Mouse (Mus musculus): ENCODE measurements around the gene Pde11a.
"Not testable (repeated sequence)": the region's sequence is repeated elsewhere in the genome, so short reads cannot be mapped to it uniquely, and the experiment has no call there.

The Pde11a gene

DNA sequence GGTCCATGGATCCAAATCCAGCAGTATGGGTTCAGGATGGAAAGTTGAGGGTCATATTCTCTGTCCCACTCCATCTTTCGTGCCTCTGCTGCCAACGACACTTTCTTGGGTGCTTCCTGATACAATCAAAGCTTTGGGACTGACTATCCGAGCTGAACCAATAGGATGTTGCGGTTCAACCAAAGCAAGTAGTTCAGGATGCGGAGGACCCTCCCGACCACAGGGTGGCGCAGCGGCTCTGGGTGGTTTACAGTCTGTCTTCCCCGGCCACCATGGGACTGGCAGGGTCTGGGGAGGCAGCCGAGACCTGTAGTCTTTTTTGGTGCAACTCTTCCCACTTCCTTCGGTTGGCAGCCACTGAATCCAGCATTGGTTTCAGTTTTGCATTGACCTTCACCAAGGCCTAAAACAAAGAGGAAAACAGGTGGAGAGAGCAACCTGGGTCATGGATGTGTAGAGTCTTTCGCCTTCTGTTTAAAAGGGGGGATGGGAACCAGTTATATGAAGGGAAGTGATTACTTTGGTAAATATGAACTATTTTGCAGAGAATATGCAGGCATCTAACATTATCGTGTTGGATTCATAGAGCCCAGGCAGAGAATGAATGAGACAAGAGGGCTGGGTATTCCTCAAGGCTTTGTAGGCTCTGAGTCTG is 347.6 kb downstream of the Pde11a start:
- peak; percentile 88 for DNase-seq (ENCODE audit: low spot score)

DNA sequence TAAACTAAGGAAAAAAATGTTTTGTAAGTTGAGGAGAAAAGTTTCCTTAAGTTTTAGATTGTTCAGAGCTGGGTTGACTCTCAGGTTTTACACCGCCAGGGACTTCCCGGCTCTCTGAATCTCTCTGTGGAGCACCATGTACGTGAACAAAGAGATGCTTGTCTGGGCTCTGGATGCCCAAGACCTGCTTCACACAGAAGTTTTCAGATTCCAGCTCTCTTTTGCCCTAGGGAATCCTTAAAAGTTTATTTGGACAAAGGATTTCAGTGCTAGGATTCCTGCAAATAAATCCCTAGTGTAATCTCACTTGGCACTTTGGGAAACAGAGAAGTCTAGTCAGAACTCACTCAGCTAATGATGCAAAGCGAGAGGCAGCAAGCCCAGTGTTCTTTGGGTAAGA is 348.9 kb downstream of the Pde11a start:
- no peak for DNase-seq (ENCODE audit: low spot score)

DNA sequence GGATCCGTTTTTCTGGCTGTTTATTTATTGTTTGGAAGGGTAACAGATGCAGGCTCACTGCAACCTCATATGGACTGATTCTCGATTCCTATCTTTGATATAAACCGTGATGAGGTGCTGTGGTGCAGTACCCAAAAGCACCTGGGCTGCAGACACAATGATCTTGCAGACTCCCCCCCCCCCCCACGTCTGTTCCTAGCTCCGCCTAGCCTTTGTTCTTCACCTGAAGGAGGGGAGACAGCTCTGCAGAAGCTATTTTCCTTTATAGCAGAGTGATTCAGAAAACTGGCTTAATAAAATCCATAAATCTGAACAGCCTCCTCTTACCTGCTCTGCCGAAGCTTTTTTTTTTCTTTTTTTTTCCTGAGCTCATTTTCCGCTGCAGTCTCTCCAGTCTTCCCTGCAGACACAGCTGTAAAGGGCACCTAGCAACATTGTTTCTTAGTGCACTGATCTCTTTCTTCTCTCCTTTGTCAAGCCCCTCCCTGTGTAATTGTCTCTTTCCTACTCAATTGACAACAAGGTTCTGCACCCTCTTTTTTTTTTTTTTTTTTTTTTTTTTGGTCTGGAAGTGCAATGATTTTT is 349.7 kb downstream of the Pde11a start:
- DNase-seq (ENCODE audit: low spot score): no peak

GRCm38 (mm10) chr2:75988378-75988777 is 350.2 kb downstream of the Pde11a start:
- no peak for DNase-seq (ENCODE audit: low spot score)

- no peak for DNase-seq (ENCODE audit: low spot score)
Measured at GRCm38 (mm10) chr2:75987739-75988138, 350.8 kb downstream of the Pde11a start.

DNA sequence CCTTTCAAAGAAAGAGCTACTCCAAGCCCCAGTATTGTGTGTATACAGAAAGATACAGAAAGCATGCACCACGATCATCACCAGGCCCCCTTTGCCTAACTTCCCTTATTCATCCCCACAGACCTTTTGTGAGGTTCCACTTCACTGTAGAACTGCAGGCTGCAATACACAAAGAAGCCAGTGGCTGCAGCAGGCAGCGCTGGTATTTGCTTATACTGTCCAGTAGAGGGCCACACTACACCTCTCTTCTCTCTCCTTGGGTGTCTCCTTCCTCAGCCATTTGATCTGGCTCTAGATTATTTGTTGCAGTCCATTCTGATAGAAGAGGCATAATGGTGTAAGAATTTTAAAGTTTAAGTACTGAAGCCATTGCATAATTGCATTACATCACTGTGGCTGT is 353.4 kb downstream of the Pde11a start:
- DNase-seq (ENCODE audit: low spot score): peak; percentile 52

DNA sequence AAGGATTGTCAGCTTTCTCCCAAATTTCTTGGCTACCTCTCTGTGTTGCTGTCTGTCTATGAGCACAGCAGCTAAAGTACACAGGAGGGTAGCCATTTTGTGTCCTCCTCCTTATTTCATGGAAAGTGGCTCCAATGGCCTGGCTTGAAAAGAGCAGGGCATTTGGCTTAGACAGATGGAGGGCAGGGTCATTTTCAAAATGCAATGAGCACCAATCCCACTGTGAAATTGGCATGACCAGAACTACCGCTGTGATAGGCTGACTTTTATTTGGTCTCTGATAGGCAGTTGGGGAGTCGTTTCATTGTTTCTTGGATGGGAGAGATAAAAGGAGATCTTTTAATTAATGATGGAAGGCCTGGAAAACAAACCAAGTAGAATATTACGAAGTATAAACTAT is 354.7 kb downstream of the Pde11a start:
- DNase-seq (ENCODE audit: low spot score): no peak

GRCm38 (mm10) chr2:75983091-75983490 is 355.5 kb downstream of the Pde11a start:
- no peak for DNase-seq (ENCODE audit: low spot score)

- no peak for DNase-seq (ENCODE audit: low spot score)
Measured at GRCm38 (mm10) chr2:75982626-75983025, 355.9 kb downstream of the Pde11a start.

- DNase-seq (ENCODE audit: low spot score): peak; percentile 78
Measured at GRCm38 (mm10) chr2:75981440-75982081, 357.0 kb downstream of the Pde11a start, which contains the start of gene Ttc30a1. Gene Ttc30a1, minus strand, starts transcription at chr2:75981967.

DNA sequence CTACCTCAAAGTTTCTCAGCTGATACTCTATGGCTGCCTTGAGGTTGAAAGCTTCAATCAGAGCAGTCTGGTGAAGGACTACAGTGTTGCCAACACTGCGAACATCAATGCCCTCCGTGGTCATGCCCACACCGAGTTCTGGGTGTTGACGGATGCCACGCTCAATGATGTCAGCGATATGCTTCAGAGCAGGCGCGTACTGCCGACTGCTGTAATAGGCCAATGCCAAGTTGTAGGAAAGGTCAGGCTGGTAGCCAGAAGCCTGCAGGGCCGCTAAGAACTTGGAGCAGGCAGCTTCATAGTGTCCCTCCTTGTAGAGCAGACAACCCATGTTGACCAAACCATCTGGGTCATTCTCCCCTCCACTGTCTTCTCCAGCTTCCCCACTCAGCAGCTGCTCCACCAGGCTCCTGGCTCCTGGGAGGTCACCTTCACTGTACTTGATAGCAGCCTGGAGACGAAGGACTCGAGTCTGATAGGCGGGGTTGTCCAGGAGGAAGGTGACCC is 357.6 kb downstream of the Pde11a start:
- not testable (repeated sequence) for DNase-seq (ENCODE audit: low spot score)

GRCm38 (mm10) chr2:75977752-75978368 is 360.7 kb downstream of the Pde11a start, which contains the start of gene Ttc30a2:
Gene Ttc30a2, minus strand, starts transcription at chr2:75978170.
- peak; percentile 51 for DNase-seq (ENCODE audit: low spot score)

GRCm38 (mm10) chr2:75976070-75976469 is 362.5 kb downstream of the Pde11a start:
- not testable (repeated sequence) for DNase-seq (ENCODE audit: low spot score)

DNA sequence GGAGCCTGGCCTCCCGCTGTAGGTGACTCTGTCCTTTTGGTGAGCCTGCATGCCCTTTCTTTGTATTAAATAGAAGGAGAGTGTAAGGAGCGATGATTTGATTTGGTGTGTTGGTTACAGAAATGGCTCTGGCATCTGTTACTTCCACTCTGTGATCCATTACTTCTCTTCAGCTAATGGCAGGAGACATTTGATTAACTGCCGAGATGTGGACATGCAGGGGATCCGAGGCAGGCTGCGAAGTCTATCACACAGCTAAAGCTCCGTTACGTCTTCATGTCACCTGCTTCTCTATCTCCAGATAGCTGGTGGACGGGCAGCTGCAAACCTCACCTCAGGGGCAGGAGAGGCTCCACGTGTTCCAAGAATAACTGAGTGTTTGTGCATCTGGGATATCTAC is 364.4 kb downstream of the Pde11a start:
- DNase-seq (ENCODE audit: low spot score): no peak

DNA sequence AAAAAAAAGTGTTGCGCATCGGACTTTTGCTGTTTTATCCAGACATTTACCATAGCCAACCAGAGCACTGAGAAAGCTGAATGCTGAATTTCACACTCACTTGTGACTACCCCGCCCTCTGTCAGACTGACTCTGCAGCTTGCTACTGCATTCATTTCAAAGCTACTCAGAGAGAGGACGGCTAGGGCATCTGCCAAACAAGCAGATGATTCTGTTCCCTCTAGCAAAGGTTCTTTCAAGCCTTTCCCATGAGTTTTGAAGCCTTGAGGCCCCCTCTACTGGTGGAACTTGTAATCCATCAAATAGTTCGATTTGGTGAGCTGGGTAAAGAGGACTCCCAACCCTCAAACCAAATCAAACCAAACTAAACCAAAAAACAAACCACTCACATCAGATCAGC is 373.6 kb downstream of the Pde11a start:
- peak; percentile 54 for DNase-seq (ENCODE audit: low spot score)

- peak; percentile 82 for DNase-seq (ENCODE audit: low spot score)
Measured at GRCm38 (mm10) chr2:75964512-75964911, 374.1 kb downstream of the Pde11a start.

DNA sequence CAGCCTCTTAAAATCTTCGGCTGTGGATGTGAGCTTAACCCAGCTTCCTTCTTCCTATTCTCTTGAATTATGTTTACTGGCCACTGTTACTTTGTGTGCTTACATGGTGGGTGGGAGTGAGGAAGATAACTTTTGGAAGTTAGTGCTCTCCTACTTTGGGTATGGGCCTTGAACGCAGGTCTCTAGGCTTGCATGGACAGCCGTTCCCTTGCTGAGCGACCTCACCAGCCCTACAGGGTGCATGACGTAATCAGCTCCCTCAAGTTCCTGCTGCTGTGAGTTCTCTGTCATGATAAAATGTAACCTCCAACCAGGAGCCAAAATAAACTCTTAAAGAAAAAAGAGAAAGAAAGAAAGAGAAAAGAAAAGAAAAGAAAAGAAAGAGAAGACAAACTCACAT is 374.5 kb downstream of the Pde11a start:
- no peak for DNase-seq (ENCODE audit: low spot score)

DNA sequence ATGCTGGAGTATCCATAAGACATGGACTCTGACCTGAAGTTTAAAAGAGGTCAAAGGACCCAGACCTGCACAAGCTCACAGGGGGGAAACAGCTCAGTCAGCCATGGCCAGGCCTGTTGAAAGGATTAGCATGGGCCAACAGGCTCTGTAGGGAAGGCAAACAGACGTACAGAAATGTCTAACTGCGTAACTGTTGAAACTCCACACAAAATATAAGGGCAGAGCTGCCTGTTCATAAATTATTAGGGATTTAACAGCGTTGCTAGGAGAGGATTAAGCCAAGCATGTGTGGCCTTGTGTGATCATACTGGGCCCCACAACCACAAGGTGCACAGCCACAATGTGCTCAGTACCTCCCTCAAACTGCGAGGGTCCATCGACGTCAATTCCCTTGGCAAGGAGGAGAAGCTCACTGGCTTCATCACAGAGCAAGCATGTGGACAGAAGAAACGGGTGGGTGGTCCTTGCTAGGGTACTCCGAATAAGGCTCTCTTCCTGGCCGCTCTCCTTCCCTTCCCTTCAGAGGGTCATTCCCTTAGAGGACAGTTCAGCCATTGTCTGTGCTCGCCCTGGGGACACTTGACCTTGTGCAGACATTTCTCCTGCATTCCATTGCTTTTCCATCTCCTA is 375.2 kb downstream of the Pde11a start:
- DNase-seq (ENCODE audit: low spot score): no peak

DNA sequence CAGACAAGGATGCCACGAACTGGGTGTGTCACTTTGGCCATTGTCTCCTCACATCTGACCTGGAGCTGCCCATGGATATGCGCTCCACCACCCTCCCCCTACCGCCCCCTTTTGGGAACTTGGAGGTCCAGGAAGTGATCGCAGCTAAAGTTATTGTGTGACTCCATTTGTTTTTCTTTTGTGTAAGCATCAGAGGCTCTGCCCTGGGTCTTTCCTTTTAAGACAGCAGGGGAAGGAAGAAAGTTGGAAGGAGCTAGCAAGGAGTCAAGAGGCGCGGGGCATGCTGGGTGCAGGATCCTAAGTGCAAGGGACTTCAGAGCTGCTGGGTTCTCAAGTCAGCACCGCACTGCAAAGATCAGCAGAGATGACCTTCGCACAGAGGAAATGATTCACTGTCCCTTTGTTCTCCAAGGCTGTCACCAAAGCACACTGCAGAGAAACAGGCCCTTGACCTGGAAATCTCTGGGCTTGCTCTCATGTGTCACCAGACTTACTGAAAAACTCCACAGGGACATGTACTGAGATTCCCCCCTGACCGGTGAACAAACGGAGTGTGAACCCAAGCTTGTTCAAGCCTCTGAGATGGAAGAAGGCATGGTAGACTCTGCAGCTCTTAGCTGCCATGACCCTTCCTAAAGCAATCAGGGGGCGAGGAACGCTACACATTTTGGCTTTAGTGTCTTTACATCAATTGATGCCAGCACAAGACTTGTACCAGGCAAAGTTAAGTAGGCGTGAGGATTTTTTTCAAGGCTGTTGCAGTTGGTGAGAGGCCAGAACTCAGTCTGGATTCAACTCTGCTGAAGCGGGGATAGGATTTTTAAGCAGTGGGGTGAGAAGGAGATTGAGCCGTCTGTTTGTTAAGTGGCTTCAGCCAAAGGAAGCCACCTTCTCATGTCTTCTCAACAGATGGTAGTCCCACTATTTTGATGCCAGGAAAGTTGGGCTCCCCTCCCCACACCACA is 377.9 kb downstream of the Pde11a start:
- no peak for DNase-seq (ENCODE audit: low spot score)

DNA sequence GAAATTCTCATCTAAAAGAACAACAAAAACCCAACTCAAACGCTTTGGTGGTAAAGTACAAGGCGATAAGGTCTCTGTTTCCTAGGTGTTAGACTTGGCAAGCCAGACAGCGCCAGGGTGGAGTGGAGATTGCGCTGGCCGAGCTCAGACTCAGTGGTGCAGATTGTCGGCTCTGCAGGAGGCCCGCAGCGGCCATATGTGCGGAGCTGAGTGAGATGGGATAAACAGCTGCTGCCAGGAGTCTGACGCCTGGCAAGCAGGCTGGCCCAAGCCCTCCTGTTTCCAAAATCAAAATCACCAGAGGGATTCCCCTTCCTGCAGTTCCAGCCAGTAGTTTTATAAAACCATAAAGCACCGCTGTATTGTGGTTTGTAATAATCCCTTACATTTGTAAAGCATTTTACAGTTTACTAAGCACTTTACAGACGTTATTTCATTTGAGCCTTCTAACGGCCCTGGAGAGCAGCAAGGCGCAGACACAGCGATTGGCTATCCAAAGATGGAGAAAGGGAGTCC is 378.7 kb downstream of the Pde11a start:
- DNase-seq (ENCODE audit: low spot score): no peak
